Mouse (Mus musculus) splenic B cell, adult 2 months (primary cell): ENCODE data around the gene Opa3.

ENCODE experiments used
- DNase-seq: peaks from one replicate; pipeline ENCODE4 v3.0.0-alpha.2; 2011; ENCODE audit warnings: low read depth, low spot score
- H3K27me3 ChIP-seq: 2 replicates; pipeline ENCODE4 v1.6.1; 2012; ENCODE audit warnings: mild to moderate bottlenecking, low read length, moderate library complexity, mixed read lengths; ENCODE audit not compliant: control insufficient read depth, poor library complexity, insufficient read depth, severe bottlenecking
- H3K36me3 ChIP-seq: 2 replicates; pipeline ENCODE4 v1.6.1; 2012; ENCODE audit warnings: mild to moderate bottlenecking, low read length, moderate library complexity, mixed read lengths; ENCODE audit not compliant: control insufficient read depth, poor library complexity, insufficient read depth, severe bottlenecking

Gene Opa3

GRCm38 (mm10) chr7:19245083-19245482, 16.9 kb downstream of the Opa3 start:
- DNase-seq: no peak
- H3K36me3 ChIP-seq: no peaks in the 10 kb centered on the region

DNA sequence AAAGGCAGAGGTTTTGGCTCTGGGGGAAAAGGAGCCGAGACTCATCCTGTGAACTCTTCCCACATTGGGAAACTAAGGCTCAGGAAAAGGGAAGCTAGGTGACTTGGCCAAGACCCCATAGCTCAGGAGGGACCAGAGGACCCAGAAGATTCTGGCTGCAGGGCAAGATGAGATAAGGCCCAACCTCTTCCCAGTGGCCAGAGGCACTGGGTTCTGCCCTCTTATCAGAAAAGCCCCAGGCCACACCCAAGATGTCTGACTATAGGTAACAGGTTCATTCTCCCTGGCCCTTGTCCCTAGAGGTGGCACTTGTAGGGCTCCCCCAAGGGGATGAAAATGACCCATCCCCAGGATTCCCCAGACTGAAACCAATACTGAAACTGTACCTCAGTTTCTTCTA, 18.7 kb downstream of the Opa3 start:
- Histone ChIP-seq H3K36me3 (no peaks in the 10 kb centered on the region; the same call in 1 of the 2 replicates), H3K27me3 (no peaks in the 10 kb centered on the region)
- DNase-seq: no peak

More at GRCm38 (mm10) chr7:19245083-19245482, 16.9 kb downstream of the Opa3 start:
- H3K27me3 ChIP-seq: no peaks in the 10 kb centered on the region

- Histone ChIP-seq H3K27me3 (no peaks in the 10 kb centered on the region), H3K36me3 (no peaks in the 10 kb centered on the region; the same call in 1 of the 2 replicates)
- peak; percentile 31 for DNase-seq
Observed at GRCm38 (mm10) chr7:19247511-19247910, 19.4 kb downstream of the Opa3 start.

DNA sequence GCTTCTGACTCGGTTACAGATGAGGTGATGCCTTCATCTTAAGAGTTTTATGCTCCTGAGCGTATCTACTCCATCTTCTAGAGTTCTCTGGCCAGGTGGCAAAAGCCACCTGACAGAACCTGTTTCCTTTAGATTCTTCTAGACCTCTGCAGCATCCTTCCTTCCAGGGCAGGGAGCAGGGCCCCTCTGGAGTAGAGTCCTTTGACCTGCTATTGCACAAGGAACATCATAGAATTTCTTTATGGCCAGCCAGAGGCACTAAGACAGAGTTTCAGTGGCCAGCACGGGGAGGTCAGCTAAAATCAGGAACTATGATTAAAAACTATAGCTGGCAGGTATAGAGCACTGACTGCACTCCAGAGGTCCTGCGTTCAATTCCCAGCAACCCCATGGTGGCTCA, 23.9 kb downstream of the Opa3 start:
- Histone ChIP-seq H3K36me3 (peaks cover 5% of the 10 kb centered on the region), H3K27me3 (no peaks in the 10 kb centered on the region)
- no peak for DNase-seq

DNA sequence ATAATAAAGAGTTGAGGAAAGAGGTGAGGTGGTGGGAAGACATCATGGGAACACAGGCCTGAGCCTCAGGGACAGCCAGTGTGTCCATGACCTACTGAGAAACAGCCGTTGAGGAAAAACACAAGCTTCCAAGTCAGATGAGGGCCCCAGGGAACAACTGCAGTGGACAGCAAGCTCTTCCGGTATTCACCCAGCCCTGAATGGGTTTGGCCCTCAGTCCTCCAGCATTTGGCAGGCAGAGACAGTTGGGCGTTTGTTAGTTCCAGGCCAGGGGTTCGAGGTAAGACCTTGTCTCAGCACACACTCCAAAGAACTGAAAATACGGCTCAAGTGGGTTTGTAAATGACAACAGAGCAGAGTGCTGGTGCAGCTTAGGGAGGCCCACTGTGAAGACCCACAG, 25.3 kb downstream of the Opa3 start:
- peaks cover 13% of the 10 kb centered on the region for H3K36me3 ChIP-seq
- DNase-seq: no peak
- no peaks in the 10 kb centered on the region for H3K27me3 ChIP-seq

DNA sequence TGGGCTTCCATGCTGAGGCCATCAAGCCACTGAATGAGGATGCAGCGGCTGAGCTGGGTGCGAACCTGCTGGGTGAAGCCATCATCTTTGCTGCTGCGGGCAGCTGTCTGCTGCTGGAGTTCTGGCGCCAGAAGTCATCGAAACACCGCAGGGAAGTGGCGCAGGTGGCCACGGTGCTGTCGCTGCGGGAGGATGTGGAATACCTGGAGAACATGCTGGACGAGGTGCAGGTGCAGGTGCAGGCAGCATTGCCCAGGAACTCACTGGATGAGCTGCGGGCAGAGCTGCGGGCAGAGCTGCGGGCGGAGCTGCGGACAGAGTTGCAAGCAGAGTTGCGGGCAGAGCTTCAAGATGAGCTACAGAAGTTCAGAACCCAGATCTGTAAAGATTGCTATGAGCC, 27.3 kb downstream of the Opa3 start:
- no peak for DNase-seq
- Histone ChIP-seq H3K36me3 (peaks cover 14% of the 10 kb centered on the region), H3K27me3 (no peaks in the 10 kb centered on the region)

GRCm38 (mm10) chr7:19256567-19256966, 28.4 kb downstream of the Opa3 start:
- peak; percentile 35 for DNase-seq
- peaks cover 22% of the 10 kb centered on the region for H3K36me3 ChIP-seq
- no peaks in the 10 kb centered on the region for H3K27me3 ChIP-seq

DNA sequence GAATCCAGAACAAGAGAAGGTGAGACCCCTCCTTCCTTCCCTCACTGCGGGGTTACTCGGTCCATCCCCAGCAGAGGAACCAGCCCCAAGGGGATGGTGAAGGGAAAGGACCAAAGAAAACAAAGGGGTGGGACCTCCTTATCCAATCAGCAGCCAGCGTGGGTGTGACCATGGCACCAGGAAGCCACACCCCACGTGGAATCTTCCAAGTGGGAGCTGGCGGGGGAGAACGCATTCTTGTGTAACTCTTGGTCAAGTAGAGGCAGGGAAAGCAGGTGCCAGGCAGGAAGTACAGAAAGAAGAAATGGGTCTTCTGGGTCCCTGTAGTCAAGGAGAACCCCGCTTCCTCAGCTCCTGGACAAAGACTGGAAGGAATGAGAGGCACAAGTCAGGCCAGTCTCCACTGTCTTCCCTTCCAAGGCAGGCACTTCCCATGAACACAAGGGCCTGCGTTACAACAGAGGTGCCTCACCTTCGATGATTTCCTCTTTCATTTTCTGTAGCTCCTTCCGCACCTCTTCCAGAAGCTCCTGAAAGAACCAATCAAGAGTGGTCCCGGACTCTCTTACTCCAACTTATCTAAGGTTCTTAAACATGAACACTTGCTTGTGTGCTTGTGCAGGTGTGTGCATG, 29.4 kb downstream of the Opa3 start:
- Histone ChIP-seq H3K27me3 (no peaks in the 10 kb centered on the region), H3K36me3 (peaks cover 22% of the 10 kb centered on the region)
- peak; percentile 19 for DNase-seq

- DNase-seq: no peak
- H3K36me3 ChIP-seq: peaks cover 25% of the 10 kb centered on the region
- no peaks in the 10 kb centered on the region for H3K27me3 ChIP-seq
Observed at GRCm38 (mm10) chr7:19258336-19258735, 30.2 kb downstream of the Opa3 start.

DNA sequence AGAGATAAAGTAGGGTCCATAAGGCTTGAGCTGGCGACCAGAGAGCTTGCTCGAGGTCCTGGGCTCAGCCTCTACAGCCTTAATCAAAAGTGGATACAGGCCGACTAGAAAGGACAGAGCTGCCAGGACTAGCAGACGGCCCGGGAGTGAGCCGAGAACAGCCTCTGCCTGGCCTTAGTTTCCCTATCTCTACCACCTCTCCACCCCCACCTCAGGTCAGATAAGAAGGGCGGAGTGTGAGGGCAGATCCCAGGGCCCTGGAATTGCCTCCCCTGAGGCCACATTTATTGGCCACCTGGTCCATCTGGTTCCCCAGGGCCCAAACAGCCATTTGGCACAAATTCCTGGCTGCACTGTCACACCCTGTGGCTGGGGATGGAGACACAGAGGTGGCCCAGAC, 37.0 kb downstream of the Opa3 start:
- Histone ChIP-seq H3K27me3 (no peaks in the 10 kb centered on the region), H3K36me3 (peaks cover 20% of the 10 kb centered on the region)
- no peak for DNase-seq

GRCm38 (mm10) chr7:19265928-19266822, 38.0 kb downstream of the Opa3 start:
- Histone ChIP-seq H3K36me3 (peaks cover 13% of the 10 kb centered on the region), H3K27me3 (no peaks in the 10 kb centered on the region)
- DNase-seq: peak; percentile 90

GRCm38 (mm10) chr7:19267051-19267450, 38.9 kb downstream of the Opa3 start:
- Histone ChIP-seq H3K27me3 (no peaks in the 10 kb centered on the region), H3K36me3 (peaks cover 11% of the 10 kb centered on the region)
- DNase-seq: no peak

GRCm38 (mm10) chr7:19268993-19269681, 41.0 kb downstream of the Opa3 start:
- Histone ChIP-seq H3K27me3 (no peaks in the 10 kb centered on the region), H3K36me3 (peaks cover 8% of the 10 kb centered on the region; the same call in 1 of the 2 replicates)
- DNase-seq: peak; percentile 67

- DNase-seq: peak; percentile 64
- Histone ChIP-seq H3K36me3 (peaks cover 3% of the 10 kb centered on the region; the same call in 1 of the 2 replicates), H3K27me3 (no peaks in the 10 kb centered on the region)
Observed at GRCm38 (mm10) chr7:19269721-19270441, 41.7 kb downstream of the Opa3 start.
